Mouse (Mus musculus) C2C12 (cell line): ENCODE data around the gene Zscan2. TPM values are rescaled to one million over a fixed set of nuclear protein-coding genes. Genes with fewer than 3 reads are reported as not detected.

Source experiments
- H3K27me3 ChIP-seq: one replicate; pipeline ENCODE4 v1.6.1; 2011; ENCODE audit not compliant: control insufficient read depth, insufficient read depth, insufficient read length
- H3K36me3 ChIP-seq: one replicate; pipeline ENCODE4 v1.6.1; 2011; ENCODE audit not compliant: control insufficient read depth, insufficient read depth
- H3K4me3 ChIP-seq: one replicate; pipeline ENCODE4 v1.5.1; 2011; ENCODE audit warnings: mild to moderate bottlenecking, control low read depth; ENCODE audit not compliant: poor library complexity, insufficient read depth, severe bottlenecking
- H3K79me2 ChIP-seq: one replicate; pipeline ENCODE4 v1.6.1; 2011; ENCODE audit not compliant: control insufficient read depth, insufficient read depth
- H3K79me3 ChIP-seq: one replicate; pipeline ENCODE4 v1.6.1; 2011; ENCODE audit warnings: low read depth, control low read depth
- H3ac ChIP-seq: one replicate; pipeline ENCODE3; 2011; ENCODE audit warnings: low read depth; ENCODE audit not compliant: control insufficient read depth, insufficient read length
- CEBPB ChIP-seq: IDR thresholded peaks from one replicate; pipeline ENCODE4 v1.6.1; 2011; ENCODE audit warnings: low read depth, mild to moderate bottlenecking, control low read depth, moderate library complexity
- CTCF ChIP-seq: IDR thresholded peaks from one replicate; pipeline ENCODE4 v1.5.1; 2011; ENCODE audit not compliant: control insufficient read depth, insufficient read depth, insufficient read length
- FOSL1 ChIP-seq: IDR thresholded peaks from one replicate; pipeline ENCODE4 v1.8.0; 2011; ENCODE audit warnings: mild to moderate bottlenecking, low read length; ENCODE audit not compliant: poor library complexity, insufficient read depth, severe bottlenecking
- MAX ChIP-seq: IDR thresholded peaks from one replicate; pipeline ENCODE4 v1.6.1; 2011; ENCODE audit warnings: mild to moderate bottlenecking, control low read depth
- MYOD1 ChIP-seq: IDR thresholded peaks from one replicate; pipeline ENCODE4 v1.6.1; 2011; ENCODE audit warnings: low read depth; ENCODE audit not compliant: control insufficient read depth, insufficient read length
- MYOG ChIP-seq: IDR thresholded peaks from one replicate; pipeline ENCODE4 v1.6.1; 2011; ENCODE audit not compliant: control insufficient read depth, insufficient read length; ENCODE audit errors: extremely low read depth
- USF1 ChIP-seq: IDR thresholded peaks from one replicate; pipeline ENCODE4 v1.6.1; 2011; ENCODE audit warnings: low read depth, mild to moderate bottlenecking, control low read depth, moderate library complexity
- polyA plus RNA-seq: library from polyadenylated mRNA; unstranded; fragments of >200 nt; fragmentation: generic; extraction: Trizol; gene quantifications from one replicate; pipeline ENCODE4 v1.2.1, GENCODE M21; 2012; ENCODE audit warnings: missing spikeins

Gene Zscan2
- polyA plus RNA-seq, 1 experiment: 4.6 TPM

GRCm38 (mm10) chr7:80893086-80893752 lies 32.5 kb downstream of the Zscan2 start:
- Histone ChIP-seq H3K79me2 (no peaks in the 10 kb centered on the region), H3K36me3 (peaks cover 26% of the 10 kb centered on the region), H3K27me3 (no peaks in the 10 kb centered on the region), H3ac (no peak overlapping the region), H3K79me3 (no peaks in the 10 kb centered on the region), H3K4me3 (no peak overlapping the region)
- TF ChIP-seq CEBPB (no peak), MYOD1 (no peak), USF1 (no peak), MYOG (no peak), FOSL1 (no peak), MAX (no peak), CTCF (no peak)

DNA sequence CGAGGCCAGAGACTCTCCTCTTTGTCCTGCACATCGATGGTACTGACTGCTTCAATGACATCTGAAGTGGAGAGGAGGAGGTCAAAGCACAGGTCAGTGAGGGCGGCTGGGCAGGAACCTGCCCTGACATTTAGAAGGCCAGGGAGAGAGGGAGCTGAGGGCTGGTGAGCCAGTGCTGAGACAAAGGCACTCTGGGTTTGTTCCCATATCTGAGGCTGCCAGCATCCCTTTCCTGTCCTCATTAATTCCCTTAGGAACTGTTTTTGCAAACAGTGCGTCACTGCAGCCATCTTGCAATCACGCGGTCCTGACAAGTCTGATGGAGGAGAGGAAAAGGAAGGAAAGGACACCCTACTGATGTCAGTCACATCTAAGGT lies 33.0 kb downstream of the Zscan2 start:
- no peak for TF ChIP-seq CEBPB
- TF ChIP-seq MAX: no peak
- TF ChIP-seq MYOD1: no peak
- TF ChIP-seq MYOG: no peak
- TF ChIP-seq CTCF: no peak
- no peak for TF ChIP-seq FOSL1
- TF ChIP-seq USF1: no peak
- peaks cover 26% of the 10 kb centered on the region for H3K36me3 ChIP-seq
- no peaks in the 10 kb centered on the region for H3K27me3 ChIP-seq

DNA sequence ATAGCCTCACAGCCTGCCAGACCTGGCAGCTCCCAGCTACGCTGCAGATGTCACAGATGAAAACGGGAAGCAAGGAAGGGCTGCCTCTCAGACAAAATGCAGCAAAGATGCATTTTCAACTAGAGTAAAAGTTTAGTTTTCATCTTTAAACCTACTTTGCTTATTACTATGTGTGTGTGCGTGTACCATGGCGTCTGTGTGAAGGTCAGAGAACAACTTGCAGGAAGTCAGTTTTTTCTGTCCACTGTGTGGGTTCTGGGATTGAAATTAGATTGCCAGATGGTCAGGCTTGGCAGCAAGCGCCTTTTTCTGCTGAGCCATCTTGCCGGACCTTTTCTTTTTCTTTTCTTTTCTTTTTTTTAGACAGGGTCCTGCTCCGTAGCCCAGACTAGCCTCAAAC lies 33.5 kb downstream of the Zscan2 start:
- Histone ChIP-seq H3K36me3 (peaks cover 26% of the 10 kb centered on the region), H3K4me3 (no peak overlapping the region), H3ac (no peak overlapping the region), H3K79me3 (no peaks in the 10 kb centered on the region), H3K79me2 (no peaks in the 10 kb centered on the region), H3K27me3 (no peaks in the 10 kb centered on the region)
- no peak for TF ChIP-seq MYOD1
- no peak for TF ChIP-seq MYOG
- TF ChIP-seq CTCF: no peak

More for the DNA sequence above, 33.0 kb downstream of the Zscan2 start:
- Histone ChIP-seq H3K79me2 (no peaks in the 10 kb centered on the region), H3K79me3 (no peaks in the 10 kb centered on the region), H3ac (no peak overlapping the region), H3K4me3 (no peak overlapping the region)

GRCm38 (mm10) chr7:80894815-80895519 lies 34.2 kb downstream of the Zscan2 start:
- H3ac ChIP-seq: no peak overlapping the region
- peaks cover 26% of the 10 kb centered on the region for H3K36me3 ChIP-seq
- H3K27me3 ChIP-seq: no peaks in the 10 kb centered on the region
- TF ChIP-seq CTCF (no peak), MAX (no peak), FOSL1 (no peak), CEBPB (no peak), MYOG (no peak), USF1 (no peak), MYOD1 (no peak)
- peaks cover 3% of the 10 kb centered on the region for H3K79me2 ChIP-seq
- H3K4me3 ChIP-seq: no peak overlapping the region
- no peaks in the 10 kb centered on the region for H3K79me3 ChIP-seq

DNA sequence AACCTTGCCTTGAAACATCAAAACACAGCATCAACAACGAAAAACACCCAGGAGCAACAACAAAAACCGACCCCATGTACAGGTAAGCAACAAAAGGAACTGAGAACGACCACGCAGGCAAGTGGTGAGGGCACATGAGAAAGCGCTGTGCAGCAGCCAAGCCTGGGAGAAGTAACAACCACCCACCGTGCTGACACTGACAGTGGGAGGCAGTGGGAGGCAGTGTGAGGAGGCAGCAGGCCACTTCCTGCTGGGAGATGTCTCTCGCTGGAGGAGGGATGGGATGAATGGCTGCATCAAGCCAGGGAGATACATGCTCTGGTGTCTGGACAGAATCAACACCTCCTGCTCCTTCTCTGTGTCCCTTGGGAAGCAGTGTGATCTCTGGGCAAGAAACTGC lies 36.4 kb downstream of the Zscan2 start:
- Histone ChIP-seq H3K79me2 (peaks cover 13% of the 10 kb centered on the region), H3K36me3 (peaks cover 16% of the 10 kb centered on the region), H3K4me3 (no peak overlapping the region), H3ac (no peak overlapping the region), H3K27me3 (no peaks in the 10 kb centered on the region), H3K79me3 (no peaks in the 10 kb centered on the region)
- TF ChIP-seq MYOD1: no peak
- no peak for TF ChIP-seq USF1
- TF ChIP-seq FOSL1: no peak
- TF ChIP-seq CEBPB: no peak
- TF ChIP-seq MAX: no peak
- no peak for TF ChIP-seq MYOG
- no peak for TF ChIP-seq CTCF
